Mouse (Mus musculus) lung, postnatal 0 days (tissue): ENCODE data around the gene Dennd1a.

Experiments
- CTCF ChIP-seq: IDR thresholded peaks from 2 replicates; pipeline ENCODE4 v1.5.1; 2016; ENCODE audit warnings: antibody characterized with exemption, mild to moderate bottlenecking
- EP300 ChIP-seq: IDR thresholded peaks from 2 replicates; pipeline ENCODE4 v1.6.1; 2016; ENCODE audit warnings: antibody characterized with exemption, mild to moderate bottlenecking, control low read depth

GRCm38 (mm10) chr2:38132233-38132822, 154.9 kb downstream of the Dennd1a start:
- no peak for TF ChIP-seq CTCF
- no peak for TF ChIP-seq EP300
